Mouse (Mus musculus) erythroblast, adult 5-6 weeks (primary cell): ENCODE data around the gene Narf. TPM values are rescaled to one million over a fixed set of nuclear protein-coding genes. Genes with fewer than 3 reads are reported as not detected.

Experiments used
- ATAC-seq: replicated peaks from 2 replicates; pipeline ENCODE4 v1.8.0; 2016; ENCODE audit warnings: moderate number of reproducible peaks, mild to moderate bottlenecking, moderate TSS enrichment, inconsistent platforms; ENCODE audit not compliant: poor library complexity, low FRiP score, severe bottlenecking
- total RNA-seq, 2 experiments: library from RNA; stranded (forward) in 1 of 2; stranded (reverse) in 1 of 2; fragments of 150-400 nt in 1 of 2; fragments of 200-764, 138-1000 nt in 1 of 2; gene quantifications; 2 replicates each; pipeline versions ENCODE4 v1.2.3 to v1.2.4; 2015 to 2017; ENCODE audit warnings: low replicate concordance in 2 of 2

The Narf gene
- total RNA-seq (2015; ENCODE audit: low replicate concordance) (145 and 154 TPM in 2 replicates), total RNA-seq (2017; ENCODE audit: low replicate concordance) (264 and 277 TPM in 2 replicates)

- ATAC-seq: peak; percentile 78
Measured at GRCm38 (mm10) chr11:121236564-121237344, at the start of gene Narf. Narf (plus strand) TSS chr11:121237253.

DNA sequence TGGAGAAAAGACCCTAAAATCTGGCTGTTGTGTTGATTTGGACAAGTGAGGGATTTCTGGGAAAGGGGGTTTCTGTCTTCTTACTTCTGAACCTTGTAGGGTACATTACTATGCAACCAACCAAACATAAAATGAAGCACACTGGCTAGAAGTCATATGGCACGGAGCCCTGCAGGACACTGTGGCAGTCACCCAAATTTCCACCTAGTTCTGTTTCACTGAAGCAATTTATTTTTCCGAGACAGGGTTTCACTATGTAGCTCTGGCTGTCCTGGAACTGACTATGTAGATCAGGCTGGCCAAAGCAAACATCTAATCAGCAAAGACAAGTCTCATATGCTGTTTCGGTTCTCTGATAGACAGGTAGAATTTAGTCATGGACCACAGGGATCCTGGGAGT, 47.4 kb upstream of the Narf start:
- no peak for ATAC-seq

GRCm38 (mm10) chr11:121192742-121193141, 44.3 kb upstream of the Narf start:
- no peak for ATAC-seq

DNA sequence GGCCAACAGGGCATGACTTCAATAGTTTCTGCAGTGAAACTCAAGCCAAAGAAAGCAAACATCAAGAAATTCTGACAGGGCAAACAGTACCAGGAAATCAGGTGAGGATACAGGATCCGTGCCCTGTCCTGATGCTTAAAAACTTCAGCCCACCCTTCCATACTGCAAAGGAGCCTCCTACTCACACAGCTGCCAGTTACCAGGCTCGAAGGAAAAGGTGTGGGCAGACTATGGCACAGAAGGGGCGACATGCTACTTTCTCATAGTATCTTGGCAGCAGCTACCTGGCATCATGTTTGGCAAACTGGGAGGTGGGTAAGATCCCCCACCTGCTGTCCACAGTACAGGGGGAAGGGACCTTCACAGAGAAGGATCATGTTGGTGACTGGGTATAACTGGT, 43.6 kb upstream of the Narf start:
- no peak for ATAC-seq

GRCm38 (mm10) chr11:121198622-121199021, 38.4 kb upstream of the Narf start:
- ATAC-seq: no peak

DNA sequence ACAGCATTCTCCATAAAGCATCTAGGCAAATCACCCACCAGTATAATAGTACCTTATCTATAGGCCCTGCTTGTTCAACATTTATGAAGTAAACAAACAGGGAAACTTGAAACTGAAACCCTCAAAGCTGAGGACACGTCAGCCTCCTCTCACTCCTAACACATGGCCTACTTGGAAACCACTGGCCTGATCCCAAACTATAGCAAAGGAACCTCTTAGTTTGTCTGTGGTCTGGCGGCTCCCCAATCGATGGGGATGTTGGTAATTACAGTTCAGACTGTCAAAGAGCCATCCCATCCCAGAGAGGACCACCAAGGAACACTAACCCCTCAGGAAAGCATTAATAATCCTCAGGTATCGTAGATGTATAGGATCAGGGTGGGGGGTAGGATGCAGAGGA, 37.2 kb upstream of the Narf start:
- ATAC-seq: no peak

- no peak for ATAC-seq
Measured at GRCm38 (mm10) chr11:121200781-121201180, 36.3 kb upstream of the Narf start.

- ATAC-seq: no peak
Measured at GRCm38 (mm10) chr11:121201436-121202198, 35.4 kb upstream of the Narf start.

DNA sequence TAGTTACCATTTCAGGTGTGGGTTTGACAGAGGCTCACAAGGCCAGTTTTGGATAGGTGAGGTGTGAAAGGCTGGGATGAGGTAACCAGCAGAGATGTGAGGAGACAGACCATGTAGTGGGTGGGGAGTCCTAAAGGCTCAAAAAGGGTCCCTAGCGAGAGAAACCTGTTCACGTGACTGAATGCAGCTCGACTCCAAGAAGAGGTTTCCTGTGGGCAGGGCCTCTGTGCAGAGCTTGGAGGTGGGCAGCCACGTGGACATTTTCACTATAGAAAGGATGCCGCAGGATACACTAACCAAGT, 33.2 kb upstream of the Narf start:
- no peak for ATAC-seq

DNA sequence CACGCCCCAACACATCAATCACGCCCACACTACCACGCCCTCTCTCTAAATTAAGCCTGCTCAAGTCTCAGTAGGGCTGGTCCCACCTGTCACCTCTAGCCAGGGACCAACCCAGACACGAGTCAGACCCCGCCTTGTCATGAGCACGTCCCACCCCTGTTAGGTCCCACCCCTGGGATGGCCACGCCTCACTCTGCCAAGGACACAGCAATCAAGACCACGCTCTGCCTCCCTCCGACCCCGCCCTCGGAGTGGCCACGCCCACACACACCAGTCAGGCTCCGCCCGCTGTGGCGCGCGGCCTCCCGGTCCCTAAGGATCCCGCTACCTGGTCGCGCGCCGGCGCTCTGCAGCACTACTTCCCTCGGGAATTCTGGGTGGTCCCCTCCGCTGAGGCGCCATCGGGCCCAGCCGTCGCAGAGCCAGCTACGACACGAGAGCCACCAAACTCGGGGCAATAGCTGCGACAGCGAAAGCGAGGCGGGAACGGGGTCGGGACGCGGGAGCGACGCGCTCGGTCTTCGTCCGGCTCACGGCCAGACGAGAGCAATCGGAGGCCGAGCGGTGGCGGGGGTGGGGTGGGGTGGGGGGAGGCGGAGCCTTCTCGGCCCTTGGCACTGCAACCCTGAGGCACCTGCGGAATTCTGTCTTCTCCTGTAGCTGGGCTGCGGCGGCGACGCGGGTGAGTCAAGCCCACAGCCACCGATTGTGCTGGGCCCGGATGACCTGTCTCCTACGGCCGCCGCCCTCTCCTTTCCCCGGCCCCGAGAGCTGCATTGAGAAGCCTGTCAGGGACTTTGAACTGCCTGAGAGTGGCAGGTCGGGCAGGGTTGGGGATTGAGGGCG, 32.7 kb upstream of the Narf start, which contains the start of the genes Hexdc and Ogfod3:
Gene Hexdc (plus strand): TSS at position 273 of the 846 bp plus-strand sequence.
Gene Ogfod3 (minus strand): TSS at position 551 of the 846 bp plus-strand sequence.
- ATAC-seq: peak; percentile 93

DNA sequence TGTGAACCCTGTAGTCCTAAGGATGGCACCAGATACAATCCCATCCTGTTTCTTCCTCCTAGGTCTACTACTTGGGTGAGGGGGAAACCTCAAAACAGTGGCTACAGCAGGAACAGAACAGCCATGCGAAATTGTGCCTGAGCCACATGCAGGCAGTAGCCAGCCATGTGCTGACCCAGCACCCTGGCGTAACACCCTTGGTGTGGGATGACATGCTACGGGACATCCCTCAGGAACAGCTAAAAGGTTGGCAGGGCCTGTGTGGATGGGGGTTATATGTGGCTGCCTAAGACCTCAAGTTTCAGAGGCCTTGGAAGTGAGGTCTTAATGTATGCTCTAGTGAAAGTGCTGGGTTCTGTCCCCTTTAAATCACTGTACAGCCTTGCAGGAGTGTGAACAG, 20.2 kb upstream of the Narf start:
- ATAC-seq: no peak

DNA sequence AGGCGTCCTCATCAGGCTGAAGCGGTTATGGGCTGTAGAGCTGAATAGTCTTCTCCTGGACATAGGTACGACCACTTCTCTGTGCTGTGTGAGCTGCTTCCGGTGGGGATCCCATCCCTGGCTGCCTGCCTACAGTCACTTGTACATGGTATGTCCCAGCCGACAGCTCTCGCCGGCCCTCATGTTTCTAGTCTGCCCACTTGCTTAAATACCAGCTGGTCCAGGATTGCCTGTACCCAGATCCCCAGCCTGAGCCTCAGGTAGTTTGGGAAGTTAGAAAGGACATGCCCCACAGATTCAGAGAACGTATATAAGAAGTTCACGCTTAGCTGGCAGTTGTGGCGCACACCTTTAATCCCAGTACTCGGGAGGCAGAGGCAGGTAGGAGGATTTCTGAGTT, 17.3 kb upstream of the Narf start:
- ATAC-seq: no peak

DNA sequence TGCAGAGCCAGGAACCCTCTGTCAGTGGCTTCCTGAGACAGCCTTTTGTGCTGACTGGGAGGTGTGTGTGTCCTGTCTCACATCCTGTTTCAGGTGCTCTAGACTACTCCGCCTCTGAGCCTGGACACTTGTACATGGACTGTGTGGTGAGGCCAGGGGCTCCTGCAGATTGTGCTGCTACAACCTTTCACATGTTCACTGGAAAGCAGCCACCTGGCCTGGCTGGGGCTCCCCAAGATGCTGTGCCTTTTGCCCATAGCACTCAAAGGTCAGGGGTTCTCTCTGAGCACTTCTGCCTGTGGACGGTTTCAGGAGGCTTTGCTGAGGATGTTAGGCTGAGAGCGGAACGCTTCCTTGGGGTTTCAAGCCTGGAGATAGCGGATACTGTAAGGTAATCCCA, 16.3 kb upstream of the Narf start:
- ATAC-seq: no peak

DNA sequence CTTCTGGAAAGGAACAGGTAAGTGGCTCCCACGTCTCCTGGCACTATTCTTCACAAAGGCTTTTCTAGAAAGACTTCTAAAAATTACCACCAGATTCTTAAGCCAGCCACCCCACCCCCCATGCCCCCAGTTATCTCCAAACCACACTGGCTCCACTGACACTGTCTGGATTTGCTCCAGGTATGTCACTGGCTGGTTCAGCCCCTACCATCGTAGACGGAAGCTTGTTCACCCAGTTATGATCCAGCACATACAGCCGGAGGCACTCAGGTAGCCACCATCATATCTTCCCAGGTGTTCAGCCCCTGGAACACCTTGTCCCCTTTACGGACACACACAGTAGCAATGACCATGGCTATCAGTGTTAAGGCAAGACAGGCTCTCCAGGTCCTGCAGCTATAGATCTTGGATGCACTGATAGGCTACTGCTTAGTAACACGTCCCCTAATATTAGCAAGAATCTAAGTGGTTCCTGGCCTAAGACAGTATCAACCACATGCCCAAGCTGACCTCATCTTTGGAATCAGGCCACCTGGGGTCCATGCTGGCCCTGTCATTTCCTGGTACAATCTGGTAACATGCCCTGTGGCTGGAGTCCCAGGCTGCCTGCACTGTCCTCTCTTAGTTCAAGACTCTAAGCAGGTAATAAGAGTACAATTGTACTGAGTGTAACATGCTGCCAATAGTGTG, 15.6 kb upstream of the Narf start:
- ATAC-seq: no peak

GRCm38 (mm10) chr11:121228129-121229017, 8.7 kb upstream of the Narf start:
- peak; percentile 28 for ATAC-seq

DNA sequence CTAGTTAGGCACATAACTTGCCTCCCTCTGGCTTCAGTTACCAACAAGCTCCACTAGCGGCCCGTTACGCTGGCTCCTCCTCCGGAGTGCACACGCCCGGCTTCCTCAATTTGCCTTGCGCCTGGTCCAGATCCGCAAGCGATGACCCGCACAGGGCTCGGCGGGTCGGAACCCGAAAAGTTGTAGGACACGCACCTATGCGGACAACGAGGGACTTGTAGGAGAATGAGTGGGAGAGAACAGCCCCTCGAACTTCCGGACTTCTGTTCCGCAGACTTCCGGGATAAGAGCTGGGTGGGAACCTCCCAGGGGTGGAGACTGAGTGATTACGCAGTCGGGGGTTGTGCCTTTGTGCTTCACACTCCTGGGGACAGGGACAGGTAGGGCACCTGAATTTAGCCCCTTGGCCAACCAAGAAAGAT, 8.0 kb upstream of the Narf start, which contains the start of gene Cybc1:
Gene Cybc1 (minus strand): TSS at position 305 of the 422 bp plus-strand sequence.
- peak; percentile 91 for ATAC-seq

DNA sequence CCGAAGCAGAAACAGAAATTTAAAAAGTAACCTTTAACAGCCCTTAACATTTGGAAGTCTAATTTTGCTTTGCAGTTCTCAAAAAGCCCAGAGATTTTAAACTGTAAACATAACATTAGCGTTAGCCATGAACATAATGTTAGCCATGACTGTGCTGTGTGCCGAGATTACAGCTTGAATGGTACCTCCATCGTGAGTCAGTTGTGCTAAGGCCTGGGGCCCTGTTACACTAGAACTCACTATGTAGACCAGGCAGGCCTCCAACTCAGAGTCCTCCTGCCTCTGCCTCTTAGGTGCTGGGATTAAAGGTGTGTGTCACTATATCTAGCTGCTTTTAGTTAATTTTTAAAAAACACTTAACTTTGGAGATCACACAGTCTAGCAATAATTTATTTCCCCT, 5.9 kb upstream of the Narf start:
- ATAC-seq: no peak

DNA sequence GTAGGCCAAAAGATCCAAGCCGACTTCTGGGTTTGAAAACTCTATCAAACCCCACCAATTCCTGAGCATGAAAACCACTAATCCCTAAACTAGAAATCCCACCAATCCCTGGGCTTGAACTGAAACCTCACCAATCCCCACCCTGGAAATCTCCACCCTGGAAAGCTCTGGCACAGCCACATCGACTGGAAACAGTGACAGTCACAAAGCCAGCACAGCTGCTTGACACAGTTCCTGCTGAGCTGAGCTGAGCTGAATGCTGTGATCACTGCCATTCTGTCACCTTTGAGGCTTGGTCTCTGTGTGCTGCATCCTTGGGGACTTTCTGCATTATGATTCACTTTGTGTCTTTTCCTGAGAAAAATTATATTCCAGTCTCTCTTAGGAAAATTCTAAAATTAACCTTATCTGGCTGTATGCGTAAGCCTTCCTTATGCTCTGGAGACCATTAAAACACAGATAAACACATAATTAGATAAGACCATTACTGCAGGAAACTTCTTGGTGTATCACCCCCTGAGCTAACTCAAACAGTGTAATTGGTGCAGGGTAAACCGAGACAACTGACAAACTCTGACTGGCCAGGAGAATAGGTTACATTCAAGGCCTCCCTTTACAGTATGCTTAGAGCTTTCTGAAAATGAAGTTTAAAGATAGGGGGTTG, 5.3 kb upstream of the Narf start:
- ATAC-seq: no peak
